Mouse (Mus musculus) gastrocnemius, adult 8-10 months (tissue): ENCODE measurements around the gene Kcnj10. TPM values are rescaled to one million over a fixed set of nuclear protein-coding genes. Genes with fewer than 3 reads are reported as not detected.

ENCODE experiments used
- DNase-seq, 2 experiments: peaks; one replicate each; pipeline ENCODE4 v3.0.0; 2022; ENCODE audit warnings: low spot score in 2 of 2
- total RNA-seq, 4 experiments: library from RNA; stranded (reverse); gene quantifications; 2 replicates each; pipeline ENCODE4 v1.2.4; 2022

Gene Kcnj10
- total RNA-seq, 4 experiments from 2014 or later = 0.04 to 0.05 TPM; not detected in 2

DNA sequence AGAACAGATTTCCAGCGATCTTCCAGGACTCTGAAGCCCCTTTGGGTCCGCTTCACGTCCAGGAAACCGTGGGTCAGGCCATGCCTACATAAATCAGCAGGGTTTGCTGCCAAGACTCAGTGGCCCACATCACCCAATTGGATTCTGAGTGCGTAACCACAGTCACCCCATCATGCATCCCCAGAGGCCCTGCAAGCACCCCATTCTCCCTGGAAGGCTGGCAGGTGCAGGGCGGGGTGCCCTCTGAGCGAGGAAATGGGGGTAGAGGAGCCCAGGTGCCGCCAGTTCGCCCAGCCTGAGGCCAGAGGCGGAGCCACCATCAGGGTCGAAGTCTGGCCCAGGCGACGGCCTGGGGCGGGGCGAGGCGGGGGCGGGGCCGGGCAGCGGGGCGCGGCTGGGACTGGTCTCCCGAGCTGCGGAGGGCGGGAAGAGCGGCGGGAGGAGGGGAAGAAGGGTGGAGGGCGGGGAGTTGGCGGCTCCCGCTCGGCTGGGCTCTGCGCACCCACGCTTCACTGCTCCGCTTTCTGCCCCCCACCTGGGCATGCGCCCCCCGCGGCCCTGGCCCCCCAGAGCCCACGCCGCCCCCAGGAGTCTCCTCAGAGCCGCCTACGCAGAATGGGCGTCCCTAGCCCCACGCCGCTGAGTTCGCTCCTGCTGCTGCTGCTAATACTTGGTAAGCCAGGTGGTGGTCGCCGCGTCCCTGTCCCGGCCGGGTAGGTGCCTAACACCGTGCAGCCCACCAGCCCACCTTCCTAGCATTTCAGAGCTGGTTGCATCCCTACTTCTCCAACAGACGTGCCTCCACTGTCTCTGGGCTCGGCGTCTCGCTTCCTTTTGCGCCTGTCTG, 28.9 kb upstream of the Kcnj10 start:
- DNase-seq = peak; percentile 75 to 79

DNA sequence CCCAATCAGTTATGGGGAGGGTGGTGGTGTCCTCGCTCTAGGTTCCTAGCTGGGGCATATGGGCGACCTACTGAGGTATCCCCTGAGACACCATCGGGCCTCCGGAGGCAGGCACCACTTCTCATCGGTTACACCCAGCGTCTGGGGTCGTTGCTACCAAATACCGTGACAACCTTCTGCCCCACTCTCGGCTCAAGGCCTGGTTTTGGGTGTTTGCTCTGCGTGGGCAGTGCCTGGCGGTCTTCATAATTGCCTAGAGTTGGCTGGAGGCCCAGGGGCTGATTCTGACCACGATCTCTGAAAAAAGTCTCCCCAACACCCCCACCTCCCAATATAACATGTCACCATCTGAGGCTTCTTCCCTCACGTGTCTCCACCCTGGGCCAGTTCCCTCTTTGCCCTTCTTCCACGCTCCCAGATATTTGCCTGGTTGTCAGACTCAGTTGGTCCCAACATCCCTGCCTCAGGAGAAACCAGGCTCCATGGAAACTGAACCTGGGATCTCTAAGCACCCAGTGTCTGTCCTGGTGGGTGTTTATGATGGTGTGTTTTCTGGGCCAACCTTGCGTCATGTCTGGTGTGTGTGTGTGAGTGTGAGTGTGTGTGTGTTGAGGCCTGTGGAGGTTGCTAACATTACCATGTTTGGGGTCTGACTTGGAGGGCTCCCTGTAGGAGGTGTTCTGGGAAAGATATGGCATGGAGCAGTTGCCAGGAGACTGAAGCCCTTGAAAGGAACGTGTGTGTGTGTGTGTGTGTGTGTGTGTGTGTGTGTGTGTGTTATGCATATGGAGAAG, 28.0 kb upstream of the Kcnj10 start:
- DNase-seq = no peak

DNA sequence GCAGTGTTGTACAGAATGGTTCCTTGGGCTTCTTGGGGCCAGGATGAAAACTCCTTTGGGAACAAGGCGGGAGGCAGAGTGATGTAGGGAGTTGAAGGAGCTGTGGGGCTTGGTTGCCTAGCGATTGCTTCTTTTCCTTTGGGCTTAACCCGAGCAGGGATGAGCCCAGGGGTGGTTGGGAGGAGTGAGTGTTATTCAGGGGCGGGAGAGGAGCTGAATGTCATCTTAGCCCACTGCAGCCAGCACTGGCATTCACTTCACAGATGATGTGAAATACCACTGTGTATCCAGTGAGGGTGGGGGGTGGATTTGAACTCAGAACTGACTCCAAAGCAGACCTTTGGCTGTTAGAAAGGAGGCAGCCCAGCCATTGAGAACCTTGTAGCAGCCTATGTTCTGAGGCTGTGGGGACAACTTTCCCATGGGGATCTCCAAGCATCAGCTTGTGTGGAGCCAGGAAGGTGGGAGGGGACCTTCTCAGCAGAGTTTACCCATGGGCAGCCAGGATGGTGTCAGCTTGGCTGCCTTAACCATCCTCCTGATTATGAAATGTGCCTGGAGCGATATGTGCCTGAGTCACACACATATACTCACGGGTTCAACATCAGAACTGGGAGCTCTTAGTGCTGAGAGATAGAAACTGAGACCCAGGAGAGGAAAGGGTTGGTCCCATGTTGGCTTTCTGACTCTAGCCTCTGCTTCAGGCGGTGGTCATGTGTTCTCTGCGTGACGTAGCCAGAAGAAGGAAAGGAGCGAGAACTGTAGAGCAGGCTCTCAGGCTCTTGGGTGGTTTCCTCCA, 27.2 kb upstream of the Kcnj10 start:
- no peak for DNase-seq

DNA sequence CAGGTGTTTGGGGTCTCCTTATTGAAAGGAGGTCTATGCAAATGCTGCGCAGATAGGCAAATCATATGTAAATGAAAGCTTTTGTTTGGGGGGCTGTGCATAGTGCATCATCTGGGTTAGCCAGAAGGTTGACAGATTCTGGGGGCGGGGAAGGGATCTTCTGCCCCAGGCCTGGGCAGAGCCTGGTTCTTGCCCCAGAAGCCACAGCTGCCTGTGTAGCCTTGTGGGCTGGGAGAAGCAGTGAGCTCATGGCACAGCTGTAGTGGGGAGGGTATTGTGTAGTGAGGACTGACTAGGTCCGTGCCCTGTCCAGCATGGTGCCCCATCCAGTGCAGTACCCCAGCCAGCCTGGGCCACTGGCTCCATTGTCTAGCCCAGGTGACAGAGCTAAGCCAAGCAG, 26.1 kb upstream of the Kcnj10 start:
- no peak for DNase-seq

DNA sequence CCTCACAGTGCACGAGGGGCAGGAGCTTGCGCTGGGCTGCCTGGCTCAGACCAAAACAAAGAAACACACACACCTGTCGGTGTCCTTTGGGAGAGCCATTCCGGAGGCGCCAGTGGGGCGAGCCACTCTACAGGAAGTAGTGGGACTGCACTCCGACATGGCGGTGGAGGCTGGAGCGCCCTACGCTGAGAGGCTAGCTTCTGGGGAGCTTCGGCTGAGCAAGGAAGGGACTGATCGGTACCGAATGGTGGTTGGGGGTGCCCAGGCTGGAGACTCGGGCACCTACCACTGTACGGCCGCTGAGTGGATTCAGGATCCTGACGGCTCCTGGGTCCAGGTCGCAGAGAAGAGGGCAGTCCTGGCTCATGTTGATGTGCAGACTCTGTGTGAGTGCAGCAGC, 23.6 kb upstream of the Kcnj10 start:
- no peak for DNase-seq

DNA sequence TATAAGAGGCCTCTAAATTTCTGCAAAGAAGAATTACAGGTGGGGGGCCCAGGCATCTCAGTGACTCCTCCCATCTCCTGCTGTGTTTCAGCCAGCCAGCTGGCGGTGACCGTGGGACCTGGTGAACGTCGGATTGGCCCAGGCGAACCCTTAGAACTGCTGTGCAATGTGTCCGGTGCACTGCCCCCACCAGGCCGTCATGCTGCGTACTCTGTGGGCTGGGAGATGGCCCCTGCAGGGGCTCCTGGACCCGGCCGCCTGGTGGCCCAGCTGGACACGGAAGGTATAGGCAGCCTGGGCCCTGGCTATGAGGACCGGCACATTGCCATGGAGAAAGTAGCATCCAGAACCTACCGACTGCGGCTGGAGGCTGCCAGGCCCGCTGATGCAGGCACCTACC, 23.1 kb upstream of the Kcnj10 start:
- DNase-seq = no peak

DNA sequence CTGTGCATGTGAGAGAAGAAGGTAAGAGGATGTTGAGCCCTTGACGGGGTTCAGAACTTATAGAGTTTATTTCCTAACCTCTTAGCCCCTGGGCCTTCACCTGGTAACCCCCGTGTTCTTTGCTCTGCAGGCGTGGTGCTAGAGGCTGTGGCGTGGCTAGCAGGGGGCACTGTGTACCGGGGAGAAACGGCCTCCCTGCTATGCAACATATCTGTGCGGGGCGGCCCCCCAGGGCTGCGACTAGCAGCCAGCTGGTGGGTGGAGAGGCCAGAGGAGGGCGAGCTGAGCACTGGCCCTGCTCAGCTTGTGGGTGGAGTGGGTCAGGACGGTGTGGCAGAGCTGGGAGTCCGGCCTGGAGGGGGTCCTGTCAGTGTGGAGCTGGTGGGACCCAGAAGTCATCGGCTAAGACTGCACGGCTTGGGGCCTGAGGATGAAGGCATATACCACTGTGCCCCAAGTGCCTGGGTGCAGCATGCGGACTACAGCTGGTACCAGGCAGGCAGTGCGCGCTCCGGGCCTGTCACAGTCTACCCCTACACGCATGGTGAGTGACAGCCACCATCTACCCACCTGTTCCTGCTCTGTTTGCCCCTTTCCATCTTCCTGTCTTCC, 22.5 kb upstream of the Kcnj10 start:
- DNase-seq = no peak

DNA sequence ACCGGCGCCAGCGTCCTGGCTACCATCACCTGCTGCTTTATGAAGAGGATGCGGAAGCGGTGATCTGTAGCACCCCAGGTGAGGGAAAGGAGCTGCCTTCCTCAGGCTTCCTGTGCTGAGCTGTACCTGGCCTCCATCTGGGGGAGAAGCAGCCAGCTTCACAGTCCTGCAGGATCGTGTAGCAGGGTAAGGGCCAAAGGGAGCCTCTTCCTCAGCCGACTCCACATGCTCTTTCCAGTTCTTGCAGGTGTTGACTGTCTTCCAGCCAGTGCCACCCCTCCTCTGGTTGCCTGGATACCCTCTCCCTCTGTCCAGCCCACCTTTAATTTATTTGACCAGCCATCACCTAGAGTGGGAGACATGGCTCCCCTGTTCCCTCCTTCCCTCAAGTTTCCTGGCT, 21.7 kb upstream of the Kcnj10 start:
- no peak for DNase-seq

DNA sequence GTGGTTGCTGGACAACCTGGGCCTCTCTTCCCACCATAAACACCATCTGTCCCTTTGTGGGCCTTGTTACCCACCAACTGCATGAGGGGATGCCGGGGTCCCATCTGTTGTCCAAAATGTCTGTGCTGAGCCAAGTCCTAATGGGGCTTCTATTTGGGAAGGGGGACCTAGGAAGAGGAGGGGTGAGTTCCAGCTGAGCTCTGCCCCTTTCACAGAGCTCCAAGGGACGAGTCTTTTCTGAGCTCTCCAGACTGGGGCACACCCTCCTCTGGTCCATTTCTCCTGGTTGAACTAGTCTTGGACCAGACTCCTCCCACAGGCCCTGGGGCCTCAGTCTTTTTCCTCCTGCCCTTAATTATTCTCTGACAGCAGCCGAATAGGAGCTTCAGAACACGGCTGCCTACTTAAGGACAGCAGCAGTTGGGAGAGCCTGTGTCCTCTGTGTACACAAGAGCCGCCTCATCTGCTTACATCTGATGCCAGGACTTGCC, 21.0 kb upstream of the Kcnj10 start:
- DNase-seq = no peak

DNA sequence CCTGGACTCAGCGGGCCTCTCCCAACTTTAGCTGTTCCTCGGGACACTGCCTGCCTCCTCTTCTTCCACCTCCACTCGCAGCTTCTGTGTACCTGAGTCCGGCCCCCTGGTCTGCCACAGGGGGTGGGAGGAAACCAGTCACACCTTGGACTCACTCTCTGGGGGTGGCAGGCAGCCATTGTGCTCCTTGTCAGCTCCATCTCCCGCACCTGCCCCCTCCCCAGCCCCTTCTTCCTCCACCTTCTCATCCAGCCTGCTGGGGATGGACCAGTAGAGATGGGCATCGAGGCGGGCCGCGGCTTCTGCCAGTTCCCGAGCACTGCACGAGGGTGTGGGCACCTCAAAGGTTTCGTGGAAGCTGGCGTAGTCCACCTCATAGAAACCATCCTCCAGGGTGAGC, 18.3 kb upstream of the Kcnj10 start:
- DNase-seq = no peak

DNA sequence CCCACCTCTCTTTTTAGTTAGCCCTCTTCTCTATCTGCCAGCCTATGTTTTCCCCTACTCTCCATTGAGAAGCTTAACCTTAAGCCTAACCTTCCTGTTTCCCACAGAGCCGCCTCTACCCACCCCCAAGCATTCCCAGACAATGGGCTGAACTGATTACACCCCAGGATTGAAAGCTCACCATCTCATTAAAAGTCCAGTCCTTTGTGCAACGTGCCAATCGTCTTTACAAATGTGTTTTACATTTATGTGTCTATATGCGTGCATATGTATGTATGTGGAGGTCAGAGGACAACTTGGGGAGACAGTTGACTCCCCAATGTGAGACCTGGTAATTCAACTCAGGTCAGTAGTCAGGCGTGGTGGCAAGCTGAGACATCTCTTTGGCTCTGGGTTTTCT, 17.7 kb upstream of the Kcnj10 start:
- DNase-seq = no peak

DNA sequence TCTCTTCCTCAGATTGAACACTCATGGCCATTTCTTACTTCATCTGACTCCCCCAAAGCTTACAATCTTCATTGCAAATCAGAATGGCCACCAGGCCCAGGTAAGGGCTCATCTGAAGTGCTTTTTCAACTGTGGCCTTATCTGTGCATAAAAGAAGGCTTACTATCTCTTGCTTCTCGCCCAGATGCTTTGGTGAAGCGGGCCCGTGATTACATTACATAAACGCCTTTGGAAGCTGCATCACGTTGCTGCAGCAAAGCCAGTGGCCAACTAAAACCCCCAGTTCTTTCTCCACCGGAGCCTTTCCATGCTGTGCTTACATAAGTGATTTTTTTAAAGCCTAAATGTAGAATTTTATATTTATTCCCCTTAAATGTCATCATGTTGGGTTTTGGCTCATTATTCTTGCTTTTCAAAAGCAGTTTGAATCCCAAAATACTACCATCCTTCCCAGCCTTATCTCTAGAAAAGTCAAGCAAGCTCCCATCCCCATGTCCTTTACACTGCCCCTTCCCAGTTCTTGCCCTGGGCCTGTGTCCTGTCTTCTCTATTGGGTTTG, 17.1 kb upstream of the Kcnj10 start:
- DNase-seq = no peak

DNA sequence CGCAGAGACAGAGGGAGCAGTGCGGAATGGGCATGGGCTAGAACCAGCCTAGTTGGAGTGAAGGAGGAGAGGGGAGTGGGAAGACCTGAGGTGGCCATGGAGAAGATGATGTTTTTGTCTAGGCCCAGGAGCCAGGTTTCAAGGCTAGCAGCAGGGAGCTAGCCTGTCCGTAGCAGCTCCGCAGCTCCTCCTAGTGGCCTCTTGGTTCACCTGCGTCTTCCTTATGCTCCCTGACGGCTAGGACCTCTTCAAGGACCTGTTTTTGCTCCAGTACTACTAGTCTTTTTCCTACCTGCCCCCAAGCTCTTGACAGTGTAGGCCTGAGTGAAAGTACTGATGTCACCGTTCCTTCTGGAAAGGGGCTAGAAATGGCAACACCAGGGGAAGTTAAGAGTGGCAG, 16.3 kb upstream of the Kcnj10 start:
- DNase-seq = peak in 1 of 2 experiments; percentile 62

DNA sequence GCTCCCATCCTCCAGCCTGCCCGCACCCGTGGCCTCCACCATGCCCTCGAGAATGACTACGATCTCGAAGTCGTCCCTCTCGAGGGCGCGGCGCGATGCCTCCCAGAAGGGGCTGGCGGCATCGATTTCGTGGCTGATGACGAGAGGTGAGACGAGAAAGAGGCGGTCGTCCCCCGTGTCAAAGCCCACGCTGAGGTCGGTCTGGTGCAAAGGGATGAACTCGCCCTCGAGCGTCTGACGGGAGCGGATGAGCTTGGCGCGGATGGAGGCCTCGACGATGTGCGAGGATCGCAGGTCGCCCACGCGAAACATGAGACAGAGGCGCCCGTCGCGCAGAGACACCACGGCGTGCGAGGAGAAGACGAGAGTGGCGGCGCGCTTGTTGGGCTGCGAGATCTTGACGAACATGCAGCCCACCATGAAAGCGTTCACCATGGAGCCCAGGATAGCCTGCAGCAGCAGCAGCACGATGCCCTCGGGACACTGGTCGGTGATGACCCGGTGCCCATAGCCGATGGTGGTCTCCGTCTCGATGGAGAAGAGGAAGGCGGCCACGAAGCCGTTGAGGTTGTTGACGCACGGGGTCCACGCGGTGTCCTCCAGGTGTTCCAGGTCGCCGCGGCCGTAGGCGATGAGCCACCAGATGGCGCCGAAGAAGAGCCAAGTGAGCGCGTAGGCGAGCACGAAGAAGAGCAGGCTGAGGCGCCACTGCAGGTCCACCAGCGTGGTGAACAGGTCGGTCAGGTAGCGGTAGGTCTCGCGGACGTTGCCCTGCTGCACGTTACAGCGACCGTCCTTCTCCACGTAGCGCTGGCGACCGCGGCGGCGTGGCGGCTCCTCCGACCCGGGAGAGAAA, 15.1 kb upstream of the Kcnj10 start:
- no peak for DNase-seq

DNA sequence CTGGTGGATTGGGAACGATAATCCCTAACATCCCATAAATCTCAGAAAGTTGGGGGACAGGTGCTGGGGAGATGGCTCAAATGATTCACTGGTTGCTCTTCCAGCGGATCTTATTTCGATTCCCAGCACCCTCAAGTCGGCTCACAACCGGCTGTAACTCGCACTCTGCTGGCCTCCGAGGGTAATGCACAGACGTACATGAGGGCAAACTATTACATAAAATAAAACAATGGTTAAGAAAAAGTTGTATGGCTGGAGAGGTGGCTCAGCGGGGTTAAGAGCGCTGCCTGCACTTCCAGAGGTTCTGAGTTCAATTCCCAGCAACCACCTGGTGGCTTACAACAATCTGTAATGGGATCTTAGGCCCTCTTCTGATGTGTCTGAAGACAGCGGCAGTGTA, 14.3 kb upstream of the Kcnj10 start:
- DNase-seq = no peak

DNA sequence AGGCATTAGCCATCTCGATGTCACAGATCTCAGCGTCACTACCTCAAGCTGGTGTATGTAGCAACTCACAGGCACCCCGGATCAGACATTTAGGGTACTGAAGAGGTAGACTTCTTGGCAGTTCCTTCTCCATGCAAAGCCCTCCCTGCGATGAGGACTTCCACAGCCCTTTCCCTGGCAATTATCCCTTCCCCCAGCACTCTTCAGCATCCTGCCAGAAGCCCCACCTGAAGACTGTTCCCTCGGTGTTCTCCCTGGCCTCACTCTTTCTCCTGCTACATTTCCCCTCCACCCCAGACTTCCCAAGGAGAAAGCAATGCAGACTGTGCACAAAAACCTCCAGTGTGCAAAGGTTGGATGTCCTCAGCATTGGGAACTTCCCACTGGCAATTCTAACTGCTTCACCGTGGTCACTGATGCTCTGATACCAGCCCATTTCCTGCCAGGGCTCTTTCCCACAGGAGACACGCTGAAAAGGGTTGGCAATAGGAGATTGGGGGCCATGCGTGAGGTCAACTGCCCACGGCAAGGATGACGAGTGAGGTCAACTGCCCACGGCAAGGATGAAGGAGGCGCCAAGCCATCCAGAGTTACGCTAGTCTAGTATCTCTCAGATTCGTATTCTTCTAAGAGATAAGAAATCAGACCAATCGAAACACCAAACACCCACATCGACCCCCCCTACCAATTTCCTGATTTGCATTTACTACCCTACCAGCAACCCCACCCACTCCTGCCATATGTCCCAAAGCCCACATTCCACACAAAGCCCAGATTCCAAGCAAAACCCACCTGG, 13.6 kb upstream of the Kcnj10 start:
- DNase-seq = no peak

DNA sequence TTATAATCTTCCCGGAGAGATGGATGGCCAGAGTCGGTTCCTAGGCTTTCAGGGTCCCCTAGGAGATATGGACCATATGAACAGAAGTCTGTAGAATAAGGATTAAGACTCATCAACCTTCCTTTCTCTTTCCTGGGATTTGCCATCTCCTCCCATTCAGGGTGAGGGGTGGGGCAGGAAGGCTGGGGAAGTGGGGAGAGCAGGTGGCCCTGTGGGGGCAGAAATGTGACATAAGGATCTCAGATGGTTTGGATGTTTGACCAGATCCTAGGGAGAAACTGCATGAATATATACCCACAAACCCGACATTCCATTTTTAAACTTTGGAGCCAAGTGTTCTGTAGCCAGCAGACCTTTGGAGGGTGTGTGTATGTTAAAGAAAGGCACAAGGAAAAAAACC, 13.0 kb upstream of the Kcnj10 start:
- DNase-seq = no peak

DNA sequence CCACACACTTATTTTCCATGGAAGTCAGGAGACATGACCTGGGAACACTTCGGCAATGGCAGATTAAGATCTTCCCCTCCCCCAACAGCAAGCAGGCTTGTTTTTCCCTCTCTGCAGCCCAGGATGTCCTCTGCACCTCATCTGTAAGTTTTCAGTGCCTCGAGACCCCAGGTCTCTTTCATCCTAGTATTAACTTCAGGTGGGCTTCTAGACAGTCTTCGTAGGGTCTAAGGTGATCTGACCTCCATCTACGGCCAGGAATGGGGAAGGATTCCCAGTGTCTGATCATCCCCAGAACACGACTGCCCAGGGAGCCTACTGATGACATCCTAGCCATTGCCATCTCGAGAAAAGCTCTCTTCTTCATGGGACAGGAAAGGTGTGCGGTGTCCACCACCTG, 12.5 kb upstream of the Kcnj10 start:
- no peak for DNase-seq

DNA sequence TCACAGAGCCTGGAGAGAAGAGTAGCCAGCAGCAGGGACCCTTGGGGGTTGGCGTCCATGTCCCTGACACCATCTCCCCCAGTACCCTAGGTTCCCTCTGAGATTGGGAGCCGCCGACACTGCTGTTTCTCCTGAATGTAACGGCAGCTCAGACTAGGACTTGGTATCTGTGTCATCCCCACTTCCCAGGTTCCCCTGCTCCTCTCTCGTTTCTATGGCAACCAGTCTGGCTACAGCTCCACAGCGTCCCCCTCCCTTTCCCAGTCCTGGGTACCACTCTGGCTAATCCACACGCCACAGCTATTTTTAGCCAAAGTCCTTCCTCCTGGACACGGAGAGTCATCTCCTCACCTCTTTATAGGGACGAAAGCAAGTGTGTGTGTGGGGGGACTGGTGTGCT, 11.9 kb upstream of the Kcnj10 start, which contains the start of gene Kcnj9:
TSS of gene Kcnj9 (minus strand) at position 188 of the 400 bp plus-strand sequence.
- no peak for DNase-seq
